Mouse (Mus musculus): ENCODE data around the gene Acot11. TPM values are rescaled to one million over a fixed set of nuclear protein-coding genes. Genes with fewer than 3 reads are reported as not detected.
A peak's percentile ranks its signal among the peaks of the same experiment; 100 is the strongest.
"Not testable (repeated sequence)": the region's sequence is repeated elsewhere in the genome, so short reads cannot be mapped to it uniquely, and the experiment has no call there.

Gene Acot11
- polyA plus RNA-seq, 1 experiment from 2014 or later = 0.93 TPM

- 0 out of 2 replicates have a peak overlapping the region, but pooled peaks have one; percentile 20 for H3K9ac ChIP-seq (replicated peaks; ENCODE audit: low read depth)
- DNase-seq (ENCODE audit: low spot score) (peak; percentile 36), ATAC-seq (peak; percentile 14; the same call in 1 of the 2 replicates)
- H3K27ac ChIP-seq (ENCODE audit: low read length) = no peak overlapping the region
- no peaks in the 10 kb centered on the region for H3K36me3 ChIP-seq (ENCODE audit: insufficient read depth, low read length)
- no peaks in the 10 kb centered on the region for H3K27me3 ChIP-seq (replicated peaks; ENCODE audit: insufficient read depth, low read length)
- peak overlapping the region; percentile 37 for H3K4me2 ChIP-seq (replicated peaks; ENCODE audit: low read depth, low read length)
- H3K9me3 ChIP-seq (ENCODE audit: low read length) = no peaks in the 10 kb centered on the region
- WGBS = 35% methylated on average over 14 of the region's 16 CpGs
- TF ChIP-seq CTCF (IDR thresholded peaks at IDR 0.05) (no peak), EP300 (IDR thresholded peaks at IDR 0.05) (no peak)
- H3K4me3 ChIP-seq (ENCODE audit: low read depth, low read length) = 0 out of 2 replicates have a peak overlapping the region, but pooled peaks have one; percentile 19
- 0 out of 2 replicates have a peak, but pooled peaks cover 3% of the 10 kb centered on the region for H3K4me1 ChIP-seq (ENCODE audit: insufficient read depth, low read depth, low read length)
Measured at GRCm38 (mm10) chr4:106804201-106804909, 443 bp downstream of the Acot11 start.

- Histone ChIP-seq H3K4me2 (replicated peaks; ENCODE audit: low read depth, low read length) (no peak overlapping the region), H3K9ac (replicated peaks; ENCODE audit: low read depth) (no peak overlapping the region), H3K9me3 (ENCODE audit: low read length) (no peaks in the 10 kb centered on the region), H3K27ac (ENCODE audit: low read length) (no peak overlapping the region), H3K4me3 (ENCODE audit: low read depth, low read length) (no peak overlapping the region), H3K27me3 (replicated peaks; ENCODE audit: insufficient read depth, low read length) (no peaks in the 10 kb centered on the region), H3K36me3 (ENCODE audit: insufficient read depth, low read length) (no peaks in the 10 kb centered on the region), H3K4me1 (ENCODE audit: insufficient read depth, low read depth, low read length) (0 out of 2 replicates have a peak, but pooled peaks cover 3% of the 10 kb centered on the region)
- ATAC-seq = no peak
- no peak for DNase-seq (ENCODE audit: low spot score)
- TF ChIP-seq CTCF (IDR thresholded peaks at IDR 0.05) = peak; percentile 41
- no peak for TF ChIP-seq EP300 (IDR thresholded peaks at IDR 0.05)
- 86% methylated on average over 4 of the region's 4 CpGs for WGBS
Measured at GRCm38 (mm10) chr4:106803781-106804180, 1.0 kb downstream of the Acot11 start.

- 10% methylated on average over 14 of the region's 15 CpGs for WGBS
- Histone ChIP-seq H3K4me2 (replicated peaks; ENCODE audit: low read depth, low read length) (peak overlapping the region; percentile 48), H3K27ac (ENCODE audit: low read length) (0 out of 2 replicates have a peak overlapping the region, but pooled peaks have one; percentile 6), H3K9me3 (ENCODE audit: low read length) (no peaks in the 10 kb centered on the region), H3K4me3 (ENCODE audit: low read depth, low read length) (peak overlapping the region; percentile 19), H3K4me1 (ENCODE audit: insufficient read depth, low read depth, low read length) (0 out of 2 replicates have a peak, but pooled peaks cover 3% of the 10 kb centered on the region), H3K36me3 (ENCODE audit: insufficient read depth, low read length) (no peaks in the 10 kb centered on the region), H3K27me3 (replicated peaks; ENCODE audit: insufficient read depth, low read length) (no peaks in the 10 kb centered on the region), H3K9ac (replicated peaks; ENCODE audit: low read depth) (no peak overlapping the region)
- ATAC-seq (peak; percentile 94), DNase-seq (ENCODE audit: low spot score) (peak; percentile 93)
- TF ChIP-seq CTCF (IDR thresholded peaks at IDR 0.05) (peak; percentile 87), EP300 (IDR thresholded peaks at IDR 0.05) (no peak)
Measured at GRCm38 (mm10) chr4:106799772-106800336, 4.9 kb downstream of the Acot11 start.

- H3K9me3 ChIP-seq (ENCODE audit: low read length) = no peaks in the 10 kb centered on the region
- TF ChIP-seq CTCF (IDR thresholded peaks at IDR 0.05) (no peak), EP300 (IDR thresholded peaks at IDR 0.05) (no peak)
- no peak overlapping the region for H3K27ac ChIP-seq (ENCODE audit: low read length)
- no peaks in the 10 kb centered on the region for H3K4me1 ChIP-seq (ENCODE audit: insufficient read depth, low read depth, low read length)
- no peak overlapping the region for H3K4me3 ChIP-seq (ENCODE audit: low read depth, low read length)
- H3K36me3 ChIP-seq (ENCODE audit: insufficient read depth, low read length) = no peaks in the 10 kb centered on the region
- ATAC-seq (0 out of 2 replicates have a peak, but pooled peaks have one; percentile 10), DNase-seq (ENCODE audit: low spot score) (peak; percentile 34)
- WGBS = 50% methylated on average over 10 of the region's 10 CpGs
- no peak overlapping the region for H3K9ac ChIP-seq (replicated peaks; ENCODE audit: low read depth)
- H3K4me2 ChIP-seq (replicated peaks; ENCODE audit: low read depth, low read length) = peak overlapping the region; percentile 48
- no peaks in the 10 kb centered on the region for H3K27me3 ChIP-seq (replicated peaks; ENCODE audit: insufficient read depth, low read length)
Measured at GRCm38 (mm10) chr4:106798908-106799546, 5.8 kb downstream of the Acot11 start.

GRCm38 (mm10) chr4:106795289-106795688 is 9.5 kb downstream of the Acot11 start:
- TF ChIP-seq CTCF (IDR thresholded peaks at IDR 0.05) (no peak), EP300 (IDR thresholded peaks at IDR 0.05) (no peak)
- 62% methylated on average over 2 of the region's 2 CpGs for WGBS
- no peak overlapping the region for H3K4me2 ChIP-seq (replicated peaks; ENCODE audit: low read depth, low read length)

GRCm38 (mm10) chr4:106794247-106794646 is 10.6 kb downstream of the Acot11 start:
- no peaks in the 10 kb centered on the region for H3K36me3 ChIP-seq (ENCODE audit: insufficient read depth, low read length)
- H3K9me3 ChIP-seq (ENCODE audit: low read length) = no peaks in the 10 kb centered on the region
- no peak overlapping the region for H3K27ac ChIP-seq (ENCODE audit: low read length)
- H3K9ac ChIP-seq (replicated peaks; ENCODE audit: low read depth) = no peak overlapping the region
- WGBS = 74% methylated on average over 7 of the region's 7 CpGs
- DNase-seq (ENCODE audit: low spot score) (no peak), ATAC-seq (no peak)
- H3K4me2 ChIP-seq (replicated peaks; ENCODE audit: low read depth, low read length) = no peak overlapping the region
- no peak for TF ChIP-seq CTCF (IDR thresholded peaks at IDR 0.05)
- no peak for TF ChIP-seq EP300 (IDR thresholded peaks at IDR 0.05)
- H3K27me3 ChIP-seq (replicated peaks; ENCODE audit: insufficient read depth, low read length) = no peaks in the 10 kb centered on the region
- no peak overlapping the region for H3K4me3 ChIP-seq (ENCODE audit: low read depth, low read length)
- H3K4me1 ChIP-seq (ENCODE audit: insufficient read depth, low read depth, low read length) = no peaks in the 10 kb centered on the region

More at GRCm38 (mm10) chr4:106795289-106795688, 9.5 kb downstream of the Acot11 start:
- no peak for ATAC-seq
- Histone ChIP-seq H3K4me3 (ENCODE audit: low read depth, low read length) (no peak overlapping the region), H3K27ac (ENCODE audit: low read length) (no peak overlapping the region), H3K9me3 (ENCODE audit: low read length) (no peaks in the 10 kb centered on the region), H3K9ac (replicated peaks; ENCODE audit: low read depth) (no peak overlapping the region), H3K36me3 (ENCODE audit: insufficient read depth, low read length) (no peaks in the 10 kb centered on the region), H3K27me3 (replicated peaks; ENCODE audit: insufficient read depth, low read length) (no peaks in the 10 kb centered on the region), H3K4me1 (ENCODE audit: insufficient read depth, low read depth, low read length) (no peaks in the 10 kb centered on the region)
- DNase-seq (ENCODE audit: low spot score) = no peak

- H3K9me3 ChIP-seq (ENCODE audit: low read length); H3K4me1 ChIP-seq (ENCODE audit: insufficient read depth, low read depth, low read length); H3K9ac ChIP-seq (replicated peaks; ENCODE audit: low read depth); H3K36me3 ChIP-seq (ENCODE audit: insufficient read depth, low read length); H3K4me3 ChIP-seq (ENCODE audit: low read depth, low read length); DNase-seq (ENCODE audit: low spot score); H3K4me2 ChIP-seq (replicated peaks; ENCODE audit: low read depth, low read length); ATAC-seq; H3K27me3 ChIP-seq (replicated peaks; ENCODE audit: insufficient read depth, low read length); H3K27ac ChIP-seq (ENCODE audit: low read length): not testable (repeated sequence)
- WGBS = 93% methylated on average over 9 of the region's 9 CpGs
Measured at GRCm38 (mm10) chr4:106793826-106794225, 11.0 kb downstream of the Acot11 start.

All from lung, postnatal 0 days (tissue).